Mouse (Mus musculus) heart, postnatal 0 days (tissue): ENCODE data around the gene Prrt3. TPM values are rescaled to one million over a fixed set of nuclear protein-coding genes. Genes with fewer than 3 reads are reported as not detected.

Source experiments
- ATAC-seq: fragments of 200-750 bp; cut with Nextera tagmentation; 2 replicates; pipeline ENCODE4 v1.8.0; 2017; ENCODE audit warnings: low read depth, moderate number of reproducible peaks, moderate library complexity; ENCODE audit not compliant: insufficient read depth
- DNase-seq: peaks from one replicate; pipeline ENCODE4 v3.0.0-alpha.2; 2016; ENCODE audit warnings: low spot score
- H3K27ac ChIP-seq: fragments of 300-500 bp; sonication (generic); 2 replicates; pipeline ENCODE4 v1.5.1; 2014; ENCODE audit warnings: low read depth, mild to moderate bottlenecking
- H3K27me3 ChIP-seq: fragments of 300-500 bp; sonication (generic); 2 replicates; pipeline ENCODE4 v1.6.1; 2014; ENCODE audit warnings: low read length, mixed read lengths; ENCODE audit not compliant: control insufficient read depth, insufficient read depth
- H3K36me3 ChIP-seq: fragments of 300-500 bp; sonication (generic); replicated peaks from 2 replicates; pipeline ENCODE4 v1.6.1; 2014; ENCODE audit warnings: low read length, mixed read lengths; ENCODE audit not compliant: control insufficient read depth, insufficient read depth
- H3K4me1 ChIP-seq: fragments of 300-500 bp; sonication (generic); 2 replicates; pipeline ENCODE4 v1.6.1; 2014; ENCODE audit warnings: antibody characterized with exemption; ENCODE audit not compliant: control insufficient read depth, insufficient read depth
- H3K4me2 ChIP-seq: fragments of 300-500 bp; sonication (generic); 2 replicates; pipeline ENCODE4 v1.6.1; 2014; ENCODE audit warnings: low read depth, mild to moderate bottlenecking, low read length, moderate library complexity
- H3K4me3 ChIP-seq: fragments of 300-500 bp; sonication (generic); 2 replicates; pipeline ENCODE4 v1.5.1; 2014; ENCODE audit warnings: low read depth, low read length
- H3K9ac ChIP-seq: fragments of 300-500 bp; sonication (generic); replicated peaks from 2 replicates; pipeline ENCODE4 v1.6.1; 2014; ENCODE audit warnings: low read depth, low read length, mixed read lengths
- H3K9me3 ChIP-seq: fragments of 300-500 bp; sonication (generic); replicated peaks from 2 replicates; pipeline ENCODE4 v1.6.1; 2016; ENCODE audit warnings: low read length; ENCODE audit not compliant: control insufficient read depth
- CTCF ChIP-seq: IDR thresholded peaks from 2 replicates; pipeline ENCODE4 v1.5.1; 2016; ENCODE audit warnings: antibody characterized with exemption, control low read depth, low read depth
- EP300 ChIP-seq: IDR thresholded peaks from 2 replicates; pipeline ENCODE4 v1.6.1; 2016; ENCODE audit warnings: antibody characterized with exemption, low read depth
- WGBS: fragments of 180-500 bp; shearing (Covaris S2); extraction: QIAGEN DNeasy Blood & Tissue Kit; methylation state at CpG from one replicate; pipeline ENCODE4 v1.1.7; 2014; 5-methylcytosine and 5-hydroxymethylcytosine counted together
- polyA plus RNA-seq: library from polyadenylated mRNA; unstranded; fragments of >200 nt; fragmentation: Nextera tagmentation; extraction: Ambion mirVana; gene quantifications from 2 replicates; pipeline ENCODE4 v1.2.1, GENCODE M21; 2015
- total RNA-seq: library from RNA; depleted of rRNA; stranded (reverse); fragments of >200 nt; gene quantifications from 2 replicates; pipeline ENCODE4 v1.2.3, GENCODE M21; 2014; ENCODE audit warnings: low replicate concordance

Prrt3 gene
- total and polyA plus RNA-seq, 2 experiments from 2014 or later: 0.20 TPM; not detected in 1

- no peak for TF ChIP-seq CTCF
- TF ChIP-seq EP300: no peak
- Histone ChIP-seq H3K27me3 (peaks cover 32% of the 10 kb centered on the region), H3K9ac (no peak overlapping the region), H3K4me3 (no peak overlapping the region), H3K4me2 (no peak overlapping the region), H3K27ac (no peak overlapping the region), H3K9me3 (0 out of 2 replicates have a peak, but pooled peaks cover 10% of the 10 kb centered on the region), H3K36me3 (no peaks in the 10 kb centered on the region), H3K4me1 (peaks cover 12% of the 10 kb centered on the region; the same call in 1 of the 2 replicates)
- no peak for DNase-seq
- 60% methylated on average over 6 of the region's 6 CpGs for WGBS
- no peak for ATAC-seq
These were observed 2.4 kb downstream of the Prrt3 start for GRCm38 (mm10) chr6:113499346-113499745.

- WGBS: 22% methylated on average over 28 of the region's 28 CpGs
- TF ChIP-seq EP300: no peak
- TF ChIP-seq CTCF: no peak
- H3K27me3 ChIP-seq: peaks cover 18% of the 10 kb centered on the region; the same call in 1 of the 2 replicates
- H3K9ac ChIP-seq: no peak overlapping the region
- no peak for DNase-seq
- peak overlapping the region; percentile 57 for H3K4me2 ChIP-seq
- peak; percentile 5; the same call in 1 of the 2 replicates for ATAC-seq
- H3K4me3 ChIP-seq: peak overlapping the region; percentile 45
- H3K27ac ChIP-seq: no peak overlapping the region
- H3K36me3 ChIP-seq: peaks cover 24% of the 10 kb centered on the region
- H3K9me3 ChIP-seq: no peaks in the 10 kb centered on the region
- H3K4me1 ChIP-seq: peaks cover 13% of the 10 kb centered on the region; the same call in 1 of the 2 replicates
These were observed 6.6 kb downstream of the Prrt3 start for GRCm38 (mm10) chr6:113495071-113495675.

- 0 out of 2 replicates have a peak overlapping the region, but pooled peaks have one; percentile 0 for H3K27ac ChIP-seq
- 0 out of 2 replicates have a peak overlapping the region, but pooled peaks have one; percentile 4 for H3K9ac ChIP-seq
- ATAC-seq: peak; percentile 85
- peak overlapping the region; percentile 45 for H3K4me3 ChIP-seq
- peak overlapping the region; percentile 57 for H3K4me2 ChIP-seq
- peaks cover 32% of the 10 kb centered on the region for H3K36me3 ChIP-seq
- peak; percentile 69 for DNase-seq
- TF ChIP-seq CTCF: peak; percentile 59
- no peak for TF ChIP-seq EP300
- WGBS: under 1% methylated on average over 54 of the region's 54 CpGs
- H3K4me1 ChIP-seq: peaks cover 13% of the 10 kb centered on the region; the same call in 1 of the 2 replicates
- H3K27me3 ChIP-seq: peaks cover 15% of the 10 kb centered on the region; the same call in 1 of the 2 replicates
- H3K9me3 ChIP-seq: no peaks in the 10 kb centered on the region
These were observed 7.4 kb downstream of the Prrt3 start for GRCm38 (mm10) chr6:113494258-113494788.

GRCm38 (mm10) chr6:113492101-113492864 is 9.4 kb downstream of the Prrt3 start:
- H3K9me3 ChIP-seq: no peaks in the 10 kb centered on the region
- H3K4me1 ChIP-seq: peaks cover 13% of the 10 kb centered on the region; the same call in 1 of the 2 replicates
- no peak overlapping the region for H3K4me2 ChIP-seq
- 64% methylated on average over 24 of the region's 24 CpGs for WGBS
- H3K27me3 ChIP-seq: peaks cover 13% of the 10 kb centered on the region; the same call in 1 of the 2 replicates
- no peak overlapping the region for H3K9ac ChIP-seq
- H3K36me3 ChIP-seq: peaks cover 45% of the 10 kb centered on the region
- TF ChIP-seq EP300 (no peak), CTCF (no peak)
- no peak overlapping the region for H3K27ac ChIP-seq
- no peak for ATAC-seq
- no peak for DNase-seq
- no peak overlapping the region for H3K4me3 ChIP-seq

- Histone ChIP-seq H3K27ac (no peak overlapping the region), H3K9me3 (no peaks in the 10 kb centered on the region), H3K4me1 (0 out of 2 replicates have a peak, but pooled peaks cover 1% of the 10 kb centered on the region), H3K36me3 (peaks cover 53% of the 10 kb centered on the region), H3K27me3 (no peaks in the 10 kb centered on the region), H3K4me3 (no peak overlapping the region), H3K4me2 (no peak overlapping the region), H3K9ac (no peak overlapping the region)
- WGBS: 96% methylated on average over 14 of the region's 14 CpGs
- TF ChIP-seq CTCF: no peak
- TF ChIP-seq EP300: no peak
- ATAC-seq (no peak), DNase-seq (no peak)
These were observed 12.3 kb downstream of the Prrt3 start for GRCm38 (mm10) chr6:113489410-113489809.
